Mouse (Mus musculus): ENCODE measurements at regions not wholly inside any gene's neighbourhood (a gene's known extent, or its start where the extent isn't known, plus 50 kb on each side); places are given as distances from the start of the nearest gene placed in this dataset.

DNA sequence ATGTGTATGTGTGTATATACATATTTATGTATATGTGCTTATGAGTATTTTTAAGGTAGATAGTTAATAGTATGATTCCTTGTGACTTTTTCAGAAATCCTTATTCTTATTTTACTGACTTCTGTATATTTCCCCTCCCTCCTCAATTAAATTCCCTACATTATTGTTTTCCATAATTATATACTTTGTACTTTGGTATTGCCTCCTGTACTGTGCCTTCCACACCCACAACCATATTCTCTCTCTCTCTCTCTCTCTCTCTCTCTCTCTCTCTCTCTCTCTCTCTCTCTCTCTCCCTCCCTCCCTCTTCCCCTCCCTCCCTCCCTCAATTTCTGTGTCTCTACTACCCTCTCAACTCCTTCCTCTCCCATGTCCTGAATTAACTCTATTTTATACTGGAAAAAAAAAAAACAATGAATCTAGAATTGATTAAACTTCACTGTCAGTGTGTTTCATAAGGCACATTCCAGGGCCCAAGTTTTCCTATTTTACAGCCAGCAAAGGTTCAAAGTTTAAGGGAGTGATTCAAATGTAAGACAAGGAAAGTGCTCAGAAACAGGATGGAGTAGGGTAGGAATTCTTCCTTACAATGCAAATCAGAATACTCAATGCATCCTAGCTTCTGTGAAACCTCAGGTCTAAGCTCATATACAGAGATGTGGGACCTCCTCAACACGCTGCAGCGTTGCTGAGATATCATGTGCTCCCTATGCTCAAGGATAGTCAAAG is 911.9 kb downstream of the Speer2 start:
- WGBS = 87% methylated on average over 2 of the region's 2 CpGs

GRCm38 (mm10) chr16:68910821-68911220 is 952.7 kb downstream of the Speer2 start:
- Histone ChIP-seq H3K4me3 (ENCODE audit: low read depth, low read length) (no peak overlapping the region), H3K27ac (ENCODE audit: low read depth, low read length) (no peak overlapping the region), H3K9me3 (replicated peaks; ENCODE audit: control insufficient read depth, low read length) (no peaks in the 10 kb centered on the region), H3K9ac (ENCODE audit: low read length) (no peak overlapping the region), H3K27me3 (replicated peaks; ENCODE audit: control insufficient read depth, insufficient read depth, low read length) (no peaks in the 10 kb centered on the region), H3K4me2 (ENCODE audit: low read length) (no peak overlapping the region), H3K4me1 (ENCODE audit: control insufficient read depth, insufficient read depth, low read length) (no peaks in the 10 kb centered on the region), H3K36me3 (ENCODE audit: control insufficient read depth, insufficient read depth, low read length) (no peaks in the 10 kb centered on the region)
- DNase-seq (ENCODE audit: low spot score) (peak; percentile 76), ATAC-seq (peak; percentile 66; the same call in 1 of the 2 replicates)
- WGBS = 74% methylated on average over 2 of the region's 2 CpGs

More for the DNA sequence above, 911.9 kb downstream of the Speer2 start:
- H3K9me3 ChIP-seq (replicated peaks; ENCODE audit: control insufficient read depth, low read length) = no peaks in the 10 kb centered on the region
- H3K9ac ChIP-seq (ENCODE audit: low read length) = no peak overlapping the region
- H3K4me1 ChIP-seq (ENCODE audit: control insufficient read depth, insufficient read depth, low read length) = no peaks in the 10 kb centered on the region
- DNase-seq (ENCODE audit: low spot score) (no peak), ATAC-seq (no peak)
- no peaks in the 10 kb centered on the region for H3K36me3 ChIP-seq (ENCODE audit: control insufficient read depth, insufficient read depth, low read length)
- H3K27me3 ChIP-seq (replicated peaks; ENCODE audit: control insufficient read depth, insufficient read depth, low read length) = no peaks in the 10 kb centered on the region
- H3K4me3 ChIP-seq (ENCODE audit: low read depth, low read length) = no peak overlapping the region
- no peak overlapping the region for H3K27ac ChIP-seq (ENCODE audit: low read depth, low read length)
- no peak overlapping the region for H3K4me2 ChIP-seq (ENCODE audit: low read length)

DNA sequence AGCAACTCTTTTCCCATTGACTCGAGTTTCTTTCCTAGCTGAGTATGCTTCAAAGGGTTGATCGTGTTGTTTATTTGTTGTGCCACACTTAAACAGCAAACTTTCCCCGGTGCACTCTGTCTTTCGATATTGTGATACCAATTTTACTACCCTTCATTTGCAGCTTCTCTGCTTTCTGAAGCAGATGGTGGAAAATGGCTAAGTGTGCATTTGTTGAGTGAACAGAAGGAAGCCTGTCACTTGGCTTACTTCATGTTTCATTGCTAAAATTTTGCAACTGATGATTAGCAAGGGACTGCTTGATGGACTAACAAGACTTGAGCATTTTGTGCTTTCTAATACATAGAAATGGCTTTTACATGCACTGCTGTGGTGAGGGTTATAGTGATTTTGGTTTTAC is 965.4 kb downstream of the Speer2 start:
- no peaks in the 10 kb centered on the region for H3K27me3 ChIP-seq (replicated peaks; ENCODE audit: control insufficient read depth, insufficient read depth, low read length)
- H3K27ac ChIP-seq (ENCODE audit: low read depth, low read length) = no peak overlapping the region
- H3K36me3 ChIP-seq (ENCODE audit: control insufficient read depth, insufficient read depth, low read length) = no peaks in the 10 kb centered on the region
- no peak overlapping the region for H3K4me3 ChIP-seq (ENCODE audit: low read depth, low read length)
- no peak for ATAC-seq
- no peaks in the 10 kb centered on the region for H3K4me1 ChIP-seq (ENCODE audit: control insufficient read depth, insufficient read depth, low read length)
- no peaks in the 10 kb centered on the region for H3K9me3 ChIP-seq (replicated peaks; ENCODE audit: control insufficient read depth, low read length)
- H3K4me2 ChIP-seq (ENCODE audit: low read length) = no peak overlapping the region
- WGBS = 68% methylated on average over 4 of the region's 4 CpGs
- H3K9ac ChIP-seq (ENCODE audit: low read length) = no peak overlapping the region
- peak; percentile 39 for DNase-seq (ENCODE audit: low spot score)

- ATAC-seq = no peak
- no peak overlapping the region for H3K4me3 ChIP-seq (ENCODE audit: low read depth, low read length)
- H3K36me3 ChIP-seq (ENCODE audit: control insufficient read depth, insufficient read depth, low read length) = no peaks in the 10 kb centered on the region
- H3K4me1 ChIP-seq (ENCODE audit: control insufficient read depth, insufficient read depth, low read length) = no peaks in the 10 kb centered on the region
- no peak overlapping the region for H3K4me2 ChIP-seq (ENCODE audit: low read length)
- H3K9me3 ChIP-seq (replicated peaks; ENCODE audit: control insufficient read depth, low read length) = no peaks in the 10 kb centered on the region
- DNase-seq (ENCODE audit: low spot score) = peak; percentile 38
- H3K27ac ChIP-seq (ENCODE audit: low read depth, low read length) = no peak overlapping the region
- H3K27me3 ChIP-seq (replicated peaks; ENCODE audit: control insufficient read depth, insufficient read depth, low read length) = no peaks in the 10 kb centered on the region
- 28% methylated on average over 3 of the region's 3 CpGs for WGBS
- H3K9ac ChIP-seq (ENCODE audit: low read length) = no peak overlapping the region
These were observed 1014.8 kb downstream of the Speer2 start for GRCm38 (mm10) chr16:68848733-68849132.

Data from forebrain, embryonic 14.5 days (tissue).